Mouse (Mus musculus): Measurements from ENCODE around the gene Grk3. TPM values are rescaled to one million over a fixed set of nuclear protein-coding genes. Genes with fewer than 3 reads are reported as not detected.

The Grk3 gene
- total RNA-seq, 2 experiments from 2014 or later, result 4.9 to 6.1 TPM

DNA sequence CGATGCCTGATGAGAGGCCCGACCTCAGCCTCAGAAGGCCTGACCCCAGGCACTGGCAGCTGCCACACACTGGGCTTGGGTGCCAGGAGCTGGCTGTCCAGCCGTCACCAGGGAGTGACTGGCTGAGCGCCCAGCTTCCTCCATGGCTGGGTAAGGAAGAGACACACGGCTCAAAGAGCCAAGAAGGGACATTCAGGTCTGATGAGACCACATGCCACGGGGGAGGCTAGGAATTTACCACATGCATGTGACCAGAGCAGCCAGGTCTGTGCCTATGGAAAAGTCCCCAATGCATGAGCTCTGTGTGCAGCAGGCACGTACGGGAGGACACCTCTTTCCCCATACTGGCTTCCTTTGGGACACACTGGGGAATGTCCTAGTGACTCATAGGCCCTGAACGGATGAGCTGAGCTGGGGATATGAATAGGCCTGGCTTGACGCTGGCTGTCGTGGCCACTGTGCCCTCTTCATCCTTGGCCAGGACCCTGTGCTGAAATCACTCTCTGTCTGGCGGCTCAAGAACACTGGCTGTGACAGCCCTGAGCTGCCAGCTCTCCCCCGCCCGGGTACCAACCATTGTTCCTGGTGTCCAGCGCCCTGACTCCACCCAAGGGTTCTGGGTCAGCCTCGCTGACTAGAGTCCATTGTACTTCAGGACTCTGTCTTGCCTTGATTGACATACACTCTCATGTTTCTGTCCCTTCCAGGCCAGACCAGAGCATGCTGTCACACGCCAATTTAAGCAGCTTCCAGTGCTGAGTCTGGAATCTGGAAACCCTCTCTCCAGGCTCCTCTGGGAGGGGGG, 128.7 kb downstream of the Grk3 start:
- intact Hi-C loops (cut with DNase I), result no loop called here
- DNase-seq, result peak; percentile 64 to 71

DNA sequence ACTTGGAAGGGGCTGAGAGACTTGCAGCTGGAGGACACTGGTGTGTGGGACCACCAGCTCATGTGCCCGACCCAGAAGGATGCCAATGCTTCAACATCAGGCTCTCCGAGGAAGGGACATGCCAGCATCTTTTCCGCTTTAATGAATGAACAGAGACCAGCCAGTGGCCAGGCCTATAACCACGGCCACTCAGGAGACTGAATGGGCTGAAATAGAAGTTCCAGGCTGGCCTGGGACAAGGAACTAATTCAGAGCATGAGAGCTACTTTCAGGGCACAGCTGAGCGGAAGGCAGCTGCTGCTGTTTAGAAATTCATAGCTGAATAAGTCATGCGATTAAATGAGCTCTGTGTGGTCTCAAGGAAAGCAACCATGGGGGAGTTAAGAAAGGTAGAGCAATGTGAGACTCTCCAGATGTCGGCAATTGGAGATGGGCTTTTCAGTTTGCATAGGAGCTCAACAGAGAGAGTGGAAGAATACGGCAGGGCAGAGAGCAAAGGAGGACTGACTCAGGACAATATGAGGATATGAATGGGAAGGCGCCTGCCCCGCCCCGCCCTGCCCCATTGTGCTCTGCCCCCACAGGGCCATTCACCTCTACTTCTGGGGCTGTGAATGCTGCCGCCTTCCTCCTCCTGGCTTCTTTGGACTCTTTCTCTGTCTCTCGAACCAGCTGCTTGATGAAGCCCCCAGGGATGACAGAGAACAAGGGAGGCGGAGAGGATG, 138.0 kb downstream of the Grk3 start:
- intact Hi-C loops (cut with DNase I), result no loop called here
- DNase-seq, result no peak

DNA sequence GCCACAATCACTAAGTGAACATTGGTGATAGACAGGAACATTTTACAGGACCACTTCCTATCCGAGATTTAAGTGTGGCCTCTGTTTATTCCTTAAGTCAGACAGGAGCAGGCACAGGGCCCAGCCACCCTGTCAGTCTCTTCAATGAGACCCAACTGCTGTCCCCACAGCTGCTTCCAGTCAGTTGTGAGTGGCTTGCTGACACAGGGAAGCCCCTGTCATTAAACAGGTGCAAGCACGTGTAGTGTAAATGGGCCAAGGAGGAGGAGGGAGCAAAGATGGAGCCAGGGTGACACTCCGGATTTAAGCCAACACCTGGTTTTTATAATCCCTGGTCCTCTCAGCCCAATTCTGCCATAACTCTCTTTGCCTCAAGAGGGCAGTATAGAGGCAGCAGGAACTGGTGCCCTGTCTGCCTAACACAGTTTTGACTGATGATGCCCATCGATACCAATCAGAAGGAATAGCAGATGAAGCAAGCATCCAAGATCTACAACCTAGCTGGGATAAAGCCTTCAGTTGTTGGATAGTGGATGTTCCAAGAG, 138.7 kb downstream of the Grk3 start:
- DNase-seq, result no peak
- intact Hi-C loops (cut with DNase I), result no loop called here

DNA sequence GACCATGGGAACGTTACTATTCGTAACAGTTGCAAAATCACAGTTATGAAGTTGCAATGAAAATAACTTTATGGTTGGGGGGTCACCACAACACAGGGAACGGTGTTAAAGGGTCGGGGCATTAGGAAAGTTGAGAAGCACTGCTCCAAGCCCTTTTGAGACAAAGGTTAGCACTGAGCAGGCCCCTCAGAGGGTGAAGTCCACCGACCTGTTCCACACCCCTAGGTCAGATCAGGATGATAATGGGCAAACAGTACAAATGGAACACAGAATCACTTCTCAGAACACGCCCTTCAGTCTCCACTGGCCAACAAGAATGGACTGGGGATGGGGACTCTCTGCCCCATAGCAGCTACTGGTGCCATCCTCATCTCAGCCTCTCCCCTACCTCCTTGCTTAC, 142.6 kb downstream of the Grk3 start:
- no peak for DNase-seq
- intact Hi-C loops (cut with DNase I), result loop anchor here (5.0 kb wide), 1 partner anchor 129 kb away; no protein-coding TSS in a partner anchor

DNA sequence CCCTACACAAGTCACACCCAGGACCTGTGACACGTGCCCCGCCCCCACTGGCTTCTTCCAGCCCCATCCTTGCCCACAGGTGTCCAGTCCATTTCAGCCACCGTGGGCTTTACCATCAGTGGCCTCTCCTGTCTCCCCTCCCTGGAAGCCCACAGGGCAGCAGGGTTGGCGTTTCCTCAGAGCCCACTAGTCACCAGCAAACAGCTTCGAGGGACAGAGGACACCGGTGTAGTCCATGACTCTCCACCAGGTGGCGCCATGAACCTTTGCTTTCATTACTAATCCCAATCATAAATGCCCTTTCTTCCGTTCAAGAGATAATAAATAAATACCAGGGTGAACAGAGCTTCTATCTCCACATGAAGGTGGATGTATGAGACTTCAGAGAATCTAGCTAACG, 144.9 kb downstream of the Grk3 start:
- peak; percentile 59 to 68 for DNase-seq
- intact Hi-C loops (cut with DNase I), result loop anchor here (2.0 to 5.0 kb wide), 2 partner anchors 132 to 184 kb away; no protein-coding TSS in a partner anchor

DNA sequence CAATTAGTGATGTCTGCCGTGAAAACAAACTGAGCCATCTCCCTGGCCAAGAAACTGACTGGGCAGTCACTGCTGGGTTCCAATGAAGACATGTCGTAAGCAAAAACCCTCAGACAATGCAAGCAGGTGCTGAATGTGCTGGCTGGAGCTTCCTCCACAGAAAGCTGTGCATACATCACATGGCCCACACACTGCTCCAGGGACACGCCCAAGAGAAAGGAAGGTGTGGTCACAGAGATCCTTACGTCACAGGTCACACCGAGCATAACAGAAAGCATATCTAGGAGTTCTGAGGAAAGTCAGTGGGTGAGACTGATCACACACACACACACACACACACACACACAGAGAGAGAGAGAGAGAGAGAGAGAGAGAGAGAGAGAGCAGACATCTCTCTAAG, 147.0 kb downstream of the Grk3 start:
- no peak for DNase-seq
- intact Hi-C loops (cut with DNase I), result no loop called here

DNA sequence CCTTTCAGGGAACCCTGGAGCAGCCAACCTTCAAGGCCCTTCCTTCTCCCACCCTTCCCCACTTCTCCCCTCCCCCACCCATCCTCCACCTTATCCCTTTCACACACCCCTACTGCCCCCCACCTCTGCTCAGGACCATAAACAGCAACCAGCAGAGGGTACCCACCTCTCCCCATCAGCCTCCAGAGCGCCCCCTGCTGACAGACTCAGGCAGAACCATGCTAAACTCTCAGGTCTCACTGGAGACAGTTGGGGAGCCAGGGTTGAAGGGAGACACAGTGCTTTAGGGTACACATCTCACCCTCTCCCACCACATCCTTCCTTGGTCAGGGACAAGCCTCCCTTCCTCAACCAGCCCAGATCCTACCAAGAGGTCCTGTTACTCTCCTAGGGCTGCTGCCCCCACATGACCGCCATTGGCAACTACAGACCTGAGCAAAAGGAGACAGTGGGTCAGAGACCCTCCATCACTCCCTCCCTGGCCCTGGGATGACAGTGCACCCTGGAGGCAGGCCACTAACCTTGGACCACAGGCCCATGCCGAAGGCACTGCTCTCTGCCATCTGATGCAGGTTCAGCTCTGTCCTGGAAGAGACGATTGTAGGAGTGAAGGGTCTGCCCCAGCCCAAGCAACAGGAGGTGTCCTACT, 150.7 kb downstream of the Grk3 start:
- intact Hi-C loops (cut with DNase I), result no loop called here

More for the DNA sequence above, 150.7 kb downstream of the Grk3 start:
- DNase-seq, result peak in 1 of 2 experiments; percentile 27

Other genes starting within 250 kb of the Grk3 start
- 100 to 1,000 TPM; 378 to 416 TPM for gene Myo18b, start 119.4 kb downstream of the Grk3 start, total RNA-seq (2021)
- gene Crybb2, start 54.3 kb upstream of the Grk3 start, total RNA-seq (2021), result not detected
- gene Crybb3, start 65.8 kb upstream of the Grk3 start, total RNA-seq (2021), result under 1 TPM; 0.54 to 0.66 TPM
- 10 to 100 TPM; 22.3 to 23.0 TPM for gene 2900026A02Rik, start 205.4 kb upstream of the Grk3 start, total RNA-seq (2021)
- not detected for gene Tmem211, start 211.1 kb upstream of the Grk3 start, total RNA-seq (2021)

Data from gastrocnemius, postnatal 36 days (tissue).